8 mouse cellular contexts compared by ENCODE assay signal in genomic region chr7:97696506-97697254, GRCm38 (mm10). TPM values are rescaled to one million over a fixed set of nuclear protein-coding genes. Genes with fewer than 3 reads are reported as not detected.
DNase-seq lines count a peak whose midpoint lies in the region; ATAC-seq lines count a peak whose summit lies in the region.

Gene Clns1a (plus strand): TSS chr7:97696634.

- H3K4me1 ChIP-seq in brown adipose tissue, adult 24 weeks (ENCODE audit: control insufficient read depth, insufficient read depth, insufficient read length, low read length) = peaks cover 6% of the 10 kb centered on the region
- peaks cover 4% of the 10 kb centered on the region in 2 experiments for H3K4me1 ChIP-seq in heart, embryonic 14.5 days (ENCODE audit: control insufficient read depth in 2 of 2, insufficient read depth in 2 of 2, low read length in 2 of 2)
- H3K4me1 ChIP-seq in liver, embryonic 13.5 days (replicated peaks) = peaks cover 41% of the 10 kb centered on the region
- H3K4me1 ChIP-seq in stomach, embryonic 16.5 days (ENCODE audit: control insufficient read depth, insufficient read depth, low read length) = peaks cover 4% of the 10 kb centered on the region; the same call in 1 of the 2 replicates

- H3K36me3 ChIP-seq in heart, embryonic 14.5 days (ENCODE audit: control insufficient read depth, insufficient read depth, low read length) = 0 out of 2 replicates have a peak, but pooled peaks cover 6% of the 10 kb centered on the region
- peaks cover 8% of the 10 kb centered on the region for H3K36me3 ChIP-seq in liver, embryonic 13.5 days
- H3K36me3 ChIP-seq in stomach, embryonic 16.5 days (ENCODE audit: control insufficient read depth, insufficient read depth, low read length) = no peaks in the 10 kb centered on the region; the same call in 1 of the 2 replicates

- H3K27me3 ChIP-seq in heart, embryonic 14.5 days (ENCODE audit: control insufficient read depth, insufficient read depth, low read length) = no peaks in the 10 kb centered on the region
- H3K27me3 ChIP-seq in liver, embryonic 13.5 days = no peaks in the 10 kb centered on the region
- no peaks in the 10 kb centered on the region for H3K27me3 ChIP-seq in stomach, embryonic 16.5 days (ENCODE audit: control insufficient read depth, insufficient read depth, low read length)

- H3K4me3 ChIP-seq in brown adipose tissue, adult 24 weeks (ENCODE audit: insufficient read depth, low read depth, low read length) = peak within 1 kb of the TSS; percentile 93
- peak within 1 kb of the TSS; percentile 88 to 90 for H3K4me3 ChIP-seq in heart, embryonic 14.5 days (ENCODE audit: control insufficient read depth in 1 of 2, insufficient read depth in 1 of 2, low read depth in 1 of 2, low read length in 2 of 2)
- H3K4me3 ChIP-seq in liver, embryonic 13.5 days (replicated peaks) = peak within 1 kb of the TSS; percentile 99
- H3K4me3 ChIP-seq in stomach, embryonic 16.5 days (replicated peaks; ENCODE audit: low read length) = peak within 1 kb of the TSS; percentile 99

- peak within 1 kb of the TSS; percentile 89 for H3K4me2 ChIP-seq in heart, embryonic 14.5 days (ENCODE audit: low read length)
- H3K4me2 ChIP-seq in liver, embryonic 13.5 days = peak within 1 kb of the TSS; percentile 87
- H3K4me2 ChIP-seq in stomach, embryonic 16.5 days (ENCODE audit: low read depth, low read length) = peak within 1 kb of the TSS; percentile 79

- under 1% methylated on average over 63 of the region's 63 CpGs for WGBS in heart, embryonic 14.5 days
- whole genome bisulfite sequencing in liver, embryonic 13.5 days (ENCODE audit: insufficient replicate concordance) = under 1% methylated on average over 63 of the region's 63 CpGs
- WGBS in stomach, embryonic 16.5 days = under 1% methylated on average over 63 of the region's 63 CpGs

- ATAC-seq in heart, embryonic 14.5 days (ENCODE audit: insufficient number of reproducible peaks, insufficient read depth, low FRiP score, low read depth) = peak; percentile 91
- ATAC-seq in liver, embryonic 13.5 days (ENCODE audit: low read depth) = peak; percentile 95
- peak; percentile 96 for ATAC-seq in stomach, embryonic 16.5 days (ENCODE audit: insufficient read depth, low FRiP score)

- peak within 1 kb of the TSS; percentile 45 for H3K27ac ChIP-seq in brown adipose tissue, adult 24 weeks (replicated peaks; ENCODE audit: low read depth, low read length)
- peak within 1 kb of the TSS; percentile 46 to 65 for H3K27ac ChIP-seq in heart, embryonic 14.5 days (replicated peaks in 1 of 2; ENCODE audit: control insufficient read depth in 1 of 2, insufficient read depth in 1 of 2, low read depth in 2 of 2, low read length in 2 of 2)
- H3K27ac ChIP-seq in liver, embryonic 13.5 days = peak within 1 kb of the TSS; percentile 71
- H3K27ac ChIP-seq in stomach, embryonic 16.5 days (ENCODE audit: low read length) = peak within 1 kb of the TSS; percentile 81

- peak within 1 kb of the TSS; percentile 86 for H3K9ac ChIP-seq in heart, embryonic 14.5 days (ENCODE audit: low read length)
- H3K9ac ChIP-seq in liver, embryonic 13.5 days = peak within 1 kb of the TSS; percentile 91
- peak within 1 kb of the TSS; percentile 93 for H3K9ac ChIP-seq in stomach, embryonic 16.5 days (ENCODE audit: low read length)

- peak; percentile 92 for DNase-seq in CD4-positive, CD25-positive, alpha-beta regulatory T cell, adult 2 months (ENCODE audit: low read depth, low spot score)
- peak; percentile 65 for DNase-seq in fibroblast of lung, adult 2 months (ENCODE audit: low read depth)
- peak; percentile 93 for DNase-seq in kidney, postnatal 14 days
- peak; percentile 84 for DNase-seq in liver, embryonic 13.5 days
- peak; percentile 90 for DNase-seq in neural tube, embryonic 10.5 days (ENCODE audit: extremely low spot score, low spot score)

- no peaks in the 10 kb centered on the region for H3K9me3 ChIP-seq in heart, embryonic 14.5 days (ENCODE audit: control insufficient read depth, low read length)
- H3K9me3 ChIP-seq in liver, embryonic 13.5 days (replicated peaks) = no peaks in the 10 kb centered on the region
- H3K9me3 ChIP-seq in stomach, embryonic 16.5 days (replicated peaks; ENCODE audit: control insufficient read depth, low read length) = 0 out of 2 replicates have a peak, but pooled peaks cover 4% of the 10 kb centered on the region

RNA-seq across cellular contexts. Expression of gene Clns1a, which starts in this region (rescaled TPM):
- 35.8 and 36.6 TPM in 2 replicates for polyA plus RNA-seq in brown adipose tissue, adult 24 weeks (2012; ENCODE audit: insufficient read depth, insufficient read length, missing spikeins)
- polyA plus RNA-seq in heart, embryonic 14.5 days (2014; fragmentation: Nextera tagmentation; extraction: Ambion mirVana) = 93.4 and 100 TPM in 2 replicates
- polyA plus RNA-seq in liver, embryonic 13.5 days (2015; fragmentation: Nextera tagmentation; extraction: Ambion mirVana) = 104 and 110 TPM in 2 replicates
- polyA plus RNA-seq in stomach, embryonic 16.5 days (2015; fragmentation: Nextera tagmentation; extraction: Ambion mirVana) = 134 and 143 TPM in 2 replicates

Comparison
In these comparisons a context has a peak if more than half of its experiments do, and no peak if none do; other contexts are left out.
1. Peak in every context shown above with its lines: DNase-seq, ATAC-seq, H3K4me3 ChIP-seq and H3K27ac ChIP-seq.